Mouse (Mus musculus) right cerebral cortex, adult 2 months (tissue): ENCODE measurements around the gene Vps13c.

Experiments
- DNase-seq, 2 experiments: peaks; one replicate each; pipeline ENCODE4 v3.0.0; 2021 to 2022; ENCODE audit warnings: low spot score in 2 of 2

The Vps13c gene

DNA sequence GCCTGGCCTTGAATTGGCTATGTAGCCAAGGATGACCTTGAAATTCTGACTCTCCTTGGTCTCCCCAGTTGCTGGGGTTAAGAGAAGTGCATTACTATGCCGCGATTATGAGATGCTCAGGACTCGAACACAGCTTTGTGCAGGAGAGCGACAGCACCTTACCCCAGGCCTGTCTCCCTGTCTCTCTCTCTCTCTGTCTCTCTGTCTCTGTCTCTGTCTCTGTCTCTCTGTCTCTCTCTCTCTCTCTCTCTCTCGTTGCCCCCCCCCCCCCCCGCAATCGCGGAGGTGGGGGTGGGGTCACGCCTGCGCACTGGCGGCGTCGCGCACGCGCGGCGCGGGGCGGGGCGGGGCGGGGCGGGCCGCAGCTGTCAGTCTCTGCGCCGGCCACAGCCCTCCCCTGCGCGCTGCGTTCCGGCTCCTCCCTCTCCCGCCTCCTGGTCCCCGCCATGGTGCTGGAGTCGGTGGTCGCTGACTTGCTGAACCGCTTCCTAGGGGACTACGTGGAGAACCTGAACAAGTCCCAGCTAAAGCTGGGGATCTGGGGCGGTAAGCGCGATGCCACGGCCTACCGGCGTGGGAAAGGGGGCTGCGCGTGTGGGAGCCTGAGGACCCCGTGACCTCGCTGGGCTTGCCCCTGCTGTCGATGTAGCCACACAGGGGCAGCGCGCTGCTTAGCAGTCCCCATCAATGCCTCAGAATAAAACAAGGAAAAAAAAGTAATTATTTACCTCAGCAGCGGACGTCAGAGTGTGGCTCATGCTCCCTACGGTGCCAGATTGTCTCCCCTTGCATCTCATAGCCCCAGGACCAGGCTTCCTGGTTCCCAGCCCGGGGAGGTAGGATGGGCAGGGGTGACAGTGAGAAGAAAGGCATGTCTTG, at the start of gene Vps13c:
TSS of gene Vps13c (plus strand) at position 416 of the 879 bp plus-strand sequence.
- peak; percentile 75 to 79 for DNase-seq

DNA sequence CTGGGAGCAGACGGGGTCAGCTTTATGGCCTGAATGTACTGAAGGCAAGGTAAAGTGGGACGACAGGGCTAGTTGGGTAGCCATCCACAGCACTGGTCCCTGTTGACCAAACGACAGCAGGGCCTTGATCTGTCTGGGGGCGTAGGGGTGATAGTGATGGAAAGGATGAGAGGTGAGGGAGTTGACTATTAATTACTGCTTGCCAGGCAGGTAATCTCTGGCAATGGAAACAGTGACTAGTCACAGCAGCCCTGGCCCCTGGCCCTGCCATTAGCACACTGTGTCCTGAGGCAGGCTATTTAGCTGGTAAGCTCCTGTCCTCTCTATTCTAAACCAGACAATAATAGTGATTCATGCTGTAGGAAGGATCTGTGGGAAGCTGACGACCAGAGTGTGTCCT, 47.8 kb upstream of the Vps13c start:
- no peak for DNase-seq

DNA sequence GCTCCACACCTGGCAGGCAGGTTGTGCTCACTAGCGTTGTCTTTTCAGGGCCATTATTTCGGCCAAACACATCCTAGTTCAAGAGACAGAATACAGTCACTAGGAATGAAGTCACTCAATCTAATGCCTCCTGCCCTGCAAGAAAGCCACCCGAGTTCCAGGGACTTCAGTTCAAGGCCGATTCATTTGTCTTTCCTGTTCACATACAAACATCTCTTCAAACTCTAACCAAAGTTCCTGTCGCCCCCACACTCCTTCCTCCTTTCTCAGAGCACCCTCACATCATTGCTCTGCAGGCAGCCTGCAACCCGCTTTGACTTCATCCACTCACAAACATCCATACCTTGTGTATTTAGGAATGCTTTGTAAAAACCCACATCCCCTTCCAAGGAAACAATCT, 46.7 kb upstream of the Vps13c start:
- no peak for DNase-seq

DNA sequence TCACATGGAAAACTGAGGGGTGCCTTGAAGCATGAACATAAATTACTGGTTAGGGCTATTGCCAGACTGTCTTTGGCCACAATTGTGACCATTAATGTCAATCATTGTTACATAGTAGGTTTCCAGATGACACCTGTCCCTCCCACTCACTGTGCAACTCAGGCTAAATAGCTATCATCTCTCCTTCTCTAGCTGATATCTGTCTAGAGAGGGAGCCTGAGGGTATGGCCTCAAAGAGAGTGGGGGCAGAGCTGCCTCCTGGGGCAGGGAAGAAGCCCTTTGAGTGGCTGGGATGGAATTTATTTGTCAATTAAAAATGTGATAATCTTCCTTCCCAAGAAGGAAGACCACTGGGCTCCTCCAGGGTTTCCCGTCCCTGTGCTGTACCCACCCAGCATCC, 46.0 kb upstream of the Vps13c start:
- no peak for DNase-seq

- DNase-seq: no peak
Observed at GRCm38 (mm10) chr9:67794668-67795067, 45.5 kb upstream of the Vps13c start.

- DNase-seq: peak; percentile 61 to 77
Observed at GRCm38 (mm10) chr9:67795205-67795675, 45.0 kb upstream of the Vps13c start.

GRCm38 (mm10) chr9:67799078-67799819, 40.9 kb upstream of the Vps13c start:
- no peak for DNase-seq

DNA sequence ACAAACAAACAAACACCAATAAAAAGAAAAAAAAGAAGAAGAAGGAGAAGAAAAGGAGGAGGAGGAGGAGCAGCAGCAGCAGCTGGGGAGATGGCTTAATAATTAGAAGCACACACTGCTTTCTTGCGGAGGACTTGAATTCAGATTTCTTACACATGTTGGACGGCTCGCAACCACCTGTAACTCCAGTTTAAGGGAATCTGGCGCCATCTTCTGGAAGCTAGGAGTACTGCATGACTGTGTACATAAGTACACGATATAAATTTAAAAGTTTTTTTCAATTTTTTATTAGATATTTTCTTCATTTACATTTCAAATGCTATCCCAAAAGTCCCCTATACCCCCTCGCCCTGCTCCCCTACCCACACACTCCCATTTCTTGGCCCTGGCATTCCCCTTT, 38.0 kb upstream of the Vps13c start:
- DNase-seq: peak; percentile 43 to 57

GRCm38 (mm10) chr9:67807000-67807399, 33.2 kb upstream of the Vps13c start:
- no peak for DNase-seq

- no peak for DNase-seq
Observed at GRCm38 (mm10) chr9:67810527-67810926, 29.7 kb upstream of the Vps13c start.

GRCm38 (mm10) chr9:67811116-67811515, 29.1 kb upstream of the Vps13c start:
- DNase-seq: no peak

GRCm38 (mm10) chr9:67813171-67813570, 27.0 kb upstream of the Vps13c start:
- DNase-seq: no peak

DNA sequence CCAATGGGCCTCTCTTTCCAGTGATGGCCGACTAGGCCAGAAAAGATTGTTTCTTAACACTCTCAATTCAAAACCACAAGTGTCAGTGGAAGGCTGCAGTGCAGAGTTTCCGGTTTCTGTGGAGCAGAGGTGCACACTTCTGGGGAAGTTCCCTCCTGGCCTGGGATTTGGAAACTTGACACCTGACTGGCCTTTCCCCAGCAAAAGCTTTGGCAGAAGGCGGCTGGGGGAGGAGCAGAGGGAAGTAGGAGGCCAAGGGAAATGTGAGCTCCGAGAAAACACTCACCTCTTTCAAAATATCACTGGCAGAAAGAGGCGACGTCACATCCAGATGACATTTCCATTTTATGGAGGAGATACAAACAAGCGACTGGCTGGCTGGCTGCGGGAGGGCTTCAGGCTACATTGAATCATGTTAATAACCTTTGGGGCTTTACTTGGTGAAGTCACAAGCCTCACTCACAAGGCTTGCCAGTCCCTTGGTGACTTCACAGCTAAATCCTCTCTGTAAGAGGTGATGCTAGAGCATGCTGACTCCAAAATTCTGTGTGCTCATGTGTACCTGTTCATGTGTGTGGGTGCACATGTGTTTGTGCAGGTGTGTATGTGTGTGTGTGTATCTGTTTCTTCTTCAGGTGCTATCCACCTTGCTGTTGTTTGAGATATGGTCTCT, 26.4 kb upstream of the Vps13c start:
- no peak for DNase-seq

DNA sequence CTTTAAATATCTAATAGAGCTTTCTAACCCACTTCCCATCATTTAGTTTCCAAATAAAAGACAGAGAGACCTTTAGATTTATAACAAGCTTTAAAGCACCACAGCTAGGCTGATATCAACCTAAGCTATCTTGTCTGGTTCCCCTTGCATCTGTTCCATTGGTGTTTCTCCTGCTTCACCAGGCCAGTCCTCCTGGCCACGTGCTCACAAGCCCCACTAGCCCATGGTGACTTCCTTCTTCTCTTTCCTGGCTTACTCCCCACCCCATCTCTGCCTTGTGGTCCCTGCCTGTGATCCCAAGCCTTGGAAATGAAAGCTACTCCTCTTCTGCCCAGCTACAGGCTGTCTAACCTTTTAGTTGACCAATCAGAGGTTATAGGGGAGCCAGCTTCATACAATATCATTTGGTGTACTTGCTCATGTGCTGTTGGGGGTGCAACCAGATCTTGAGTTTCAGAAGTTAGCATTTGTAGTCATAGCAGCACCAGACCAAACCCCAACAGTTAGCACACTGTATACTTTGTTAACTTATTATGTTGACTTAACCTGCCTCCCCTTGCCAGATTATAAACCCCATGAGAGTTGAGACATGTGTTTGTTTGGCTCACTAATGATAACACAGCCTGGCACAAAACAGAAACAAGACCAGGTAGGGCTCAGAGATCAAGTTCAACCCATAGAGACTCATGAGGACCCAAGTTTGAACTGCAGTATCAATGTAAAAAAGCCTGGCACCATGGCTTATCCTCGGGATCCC, 23.8 kb upstream of the Vps13c start:
- no peak for DNase-seq

DNA sequence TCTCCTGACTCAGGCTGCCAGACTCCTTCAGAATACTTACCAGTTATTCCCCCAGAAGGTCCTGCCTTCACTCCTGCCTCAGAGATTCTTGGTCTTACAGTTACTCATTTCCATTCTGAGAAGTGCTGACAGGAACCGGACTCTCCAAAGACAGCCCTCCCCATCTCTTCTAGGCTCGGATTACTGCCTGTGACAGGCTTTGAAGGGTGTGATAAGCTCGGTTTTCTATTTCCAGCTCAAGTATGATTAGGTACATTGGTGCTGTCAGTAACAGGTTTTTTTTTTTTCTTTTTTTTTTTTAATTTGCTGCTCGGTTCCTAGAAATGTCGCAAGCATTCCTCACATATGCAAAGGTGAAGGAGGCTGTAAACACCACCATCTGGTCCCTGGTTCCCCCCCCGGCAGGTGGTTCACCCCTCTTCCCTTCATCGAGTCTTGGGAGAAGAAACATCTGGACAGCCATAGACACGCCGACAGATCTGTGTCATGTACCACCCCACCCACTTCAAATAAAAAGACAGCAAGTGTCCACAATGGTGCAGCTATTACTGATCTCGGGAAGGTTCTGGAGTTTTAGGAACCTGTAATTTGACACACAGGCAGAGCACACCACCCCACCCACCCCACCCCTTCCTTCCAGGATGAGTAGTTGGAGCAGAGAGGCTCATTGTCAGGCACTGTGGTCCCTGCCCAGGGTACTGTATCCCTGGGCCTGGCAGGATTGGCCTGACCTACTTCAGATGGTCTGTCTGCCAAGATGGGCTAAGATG, 22.1 kb upstream of the Vps13c start:
- no peak for DNase-seq

DNA sequence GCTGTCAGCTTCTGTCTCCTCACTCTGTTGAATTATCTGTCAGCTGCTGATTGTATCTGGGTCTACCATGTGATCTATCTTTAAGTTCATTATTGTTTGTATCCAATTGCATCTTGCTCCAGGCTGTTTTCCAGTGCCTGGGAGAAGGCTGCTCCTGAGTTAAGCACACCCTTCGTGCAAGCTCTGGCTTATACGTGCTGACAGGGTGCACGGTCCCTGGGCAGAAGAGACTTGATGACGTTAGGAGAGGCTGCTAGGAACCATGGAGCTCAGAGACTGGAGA, 21.6 kb upstream of the Vps13c start:
- no peak for DNase-seq

DNA sequence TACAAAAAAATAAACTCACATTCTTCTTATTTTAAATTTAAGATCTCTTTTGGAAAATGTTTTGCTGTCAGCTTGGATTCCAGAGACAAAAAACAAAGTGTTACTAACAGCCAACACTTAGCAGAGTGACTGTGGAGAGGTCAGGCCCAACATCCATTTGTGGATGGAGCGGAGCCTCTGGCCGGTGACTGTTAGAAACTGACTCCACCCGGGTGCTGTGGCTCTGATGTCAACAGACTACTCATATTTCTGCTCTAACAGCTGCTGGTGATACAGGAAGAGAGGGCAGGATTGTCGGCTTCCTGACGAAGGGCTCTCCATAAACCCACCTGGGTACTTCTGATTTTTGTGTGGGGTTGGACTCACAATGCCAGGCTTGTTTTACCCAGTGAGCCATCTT, 17.1 kb upstream of the Vps13c start:
- DNase-seq: no peak

DNA sequence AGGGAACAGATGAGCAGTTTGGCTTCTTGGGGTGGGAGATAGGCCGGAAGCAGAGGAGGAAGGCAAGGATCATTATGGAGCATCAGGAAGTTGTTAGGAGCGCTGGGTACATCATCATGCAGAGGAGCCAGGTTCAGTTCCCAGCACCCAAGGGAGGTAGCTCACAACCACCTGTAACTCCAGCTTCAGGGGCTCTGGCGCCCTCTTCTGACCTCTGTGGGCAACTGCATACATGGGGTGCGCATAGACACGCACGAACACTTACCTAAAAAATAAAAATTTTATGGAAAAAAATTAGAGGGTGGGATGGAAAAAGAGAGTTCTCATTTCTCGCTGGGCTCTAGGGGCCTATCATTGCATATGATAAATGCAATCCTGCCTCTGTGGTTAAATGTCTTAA, 14.7 kb upstream of the Vps13c start:
- DNase-seq: no peak

- peak; percentile 70 to 77 for DNase-seq
Observed at GRCm38 (mm10) chr9:67828182-67828581, 12.0 kb upstream of the Vps13c start.

GRCm38 (mm10) chr9:67830411-67831358, 9.5 kb upstream of the Vps13c start:
- peak; percentile 40 to 51 for DNase-seq
